Mouse (Mus musculus) stomach, postnatal 0 days (tissue): Measurements from ENCODE around the gene Tnni1. TPM values are rescaled to one million over a fixed set of nuclear protein-coding genes. Genes with fewer than 3 reads are reported as not detected.

ENCODE experiments used
- ATAC-seq: fragments of 200-750 bp; cut with Nextera tagmentation; 2 replicates; pipeline ENCODE4 v1.8.0; 2017; ENCODE audit not compliant: low FRiP score, low TSS enrichment
- DNase-seq: peaks from one replicate; pipeline ENCODE4 v3.0.0-alpha.2; 2016; ENCODE audit warnings: low spot score
- H3K27ac ChIP-seq: fragments of 300-500 bp; sonication (generic); replicated peaks from 2 replicates; pipeline ENCODE4 v1.5.1; 2014; ENCODE audit warnings: mild to moderate bottlenecking, control low read depth
- H3K27me3 ChIP-seq: fragments of 300-500 bp; sonication (generic); 2 replicates; pipeline ENCODE4 v1.6.1; 2014; ENCODE audit warnings: low read length; ENCODE audit not compliant: control insufficient read depth, insufficient read depth
- H3K36me3 ChIP-seq: fragments of 300-500 bp; sonication (generic); 2 replicates; pipeline ENCODE4 v1.6.1; 2014; ENCODE audit warnings: low read length, mixed read lengths; ENCODE audit not compliant: control insufficient read depth, insufficient read depth
- H3K4me1 ChIP-seq: fragments of 300-500 bp; sonication (generic); replicated peaks from 2 replicates; pipeline ENCODE4 v1.6.1; 2014; ENCODE audit warnings: antibody characterized with exemption; ENCODE audit not compliant: control insufficient read depth, insufficient read depth
- H3K4me2 ChIP-seq: fragments of 300-500 bp; sonication (generic); replicated peaks from 2 replicates; pipeline ENCODE4 v1.6.1; 2014; ENCODE audit warnings: low read depth, mild to moderate bottlenecking, control low read depth, moderate library complexity
- H3K4me3 ChIP-seq: fragments of 300-500 bp; sonication (generic); 2 replicates; pipeline ENCODE4 v1.5.1; 2014; ENCODE audit warnings: low read depth, low read length, control low read depth
- H3K9ac ChIP-seq: fragments of 300-500 bp; sonication (generic); 2 replicates; pipeline ENCODE4 v1.6.1; 2014; ENCODE audit warnings: mild to moderate bottlenecking, low read length, control low read depth, mixed read lengths
- H3K9me3 ChIP-seq: fragments of 300-500 bp; sonication (generic); 2 replicates; pipeline ENCODE4 v1.6.1; 2016; ENCODE audit warnings: low read length; ENCODE audit not compliant: control insufficient read depth
- CTCF ChIP-seq: IDR thresholded peaks from 2 replicates; pipeline ENCODE4 v1.5.1; 2016; ENCODE audit warnings: antibody characterized with exemption, low read depth, mild to moderate bottlenecking, moderate library complexity
- EP300 ChIP-seq: optimal IDR thresholded peaks from 2 replicates; pipeline ENCODE3; 2016; ENCODE audit warnings: antibody characterized with exemption
- WGBS: fragments of 180-500 bp; shearing (Covaris S2); extraction: QIAGEN DNeasy Blood & Tissue Kit; methylation state at CpG from one replicate; pipeline ENCODE4 v1.1.7; 2014; 5-methylcytosine and 5-hydroxymethylcytosine counted together
- polyA plus RNA-seq: library from polyadenylated mRNA; unstranded; fragments of >200 nt; fragmentation: Nextera tagmentation; extraction: Ambion mirVana; gene quantifications from 2 replicates; pipeline ENCODE4 v1.2.1, GENCODE M21; 2015

Tnni1 gene
- polyA plus RNA-seq, 1 experiment from 2014 or later = 4.2 TPM

DNA sequence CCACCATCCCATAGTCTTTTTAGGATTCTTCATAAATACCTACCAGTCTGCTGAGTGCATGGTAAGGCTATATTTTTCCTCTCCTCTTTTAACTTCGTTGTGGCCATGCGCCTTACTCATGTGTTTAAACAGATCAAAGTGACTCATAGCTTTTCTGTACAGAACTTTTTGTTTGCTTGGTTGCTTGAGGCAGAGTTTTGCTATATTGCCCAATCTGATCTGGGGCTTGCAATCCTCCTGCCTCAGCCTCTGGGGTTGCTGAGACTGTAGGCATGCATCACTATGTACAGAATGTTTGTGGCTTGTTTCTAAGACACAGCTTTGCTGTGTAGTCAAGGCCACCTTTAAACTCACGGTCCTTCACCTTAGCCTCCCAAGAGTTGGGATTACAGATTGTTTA, 23.3 kb upstream of the Tnni1 start:
- H3K36me3 ChIP-seq = peaks cover 10% of the 10 kb centered on the region
- no peak overlapping the region for H3K4me3 ChIP-seq
- H3K27ac ChIP-seq = peak overlapping the region; percentile 67
- WGBS = 54% methylated on average over 3 of the region's 3 CpGs
- H3K4me2 ChIP-seq = no peak overlapping the region
- H3K4me1 ChIP-seq = no peaks in the 10 kb centered on the region
- TF ChIP-seq EP300 = no peak
- TF ChIP-seq CTCF = no peak
- DNase-seq = no peak
- H3K27me3 ChIP-seq = no peaks in the 10 kb centered on the region
- H3K9me3 ChIP-seq = no peaks in the 10 kb centered on the region
- H3K9ac ChIP-seq = no peak overlapping the region
- ATAC-seq = no peak

GRCm38 (mm10) chr1:135757287-135757686, 21.9 kb upstream of the Tnni1 start:
- WGBS = 73% methylated on average over 8 of the region's 8 CpGs
- no peak for TF ChIP-seq CTCF
- no peak for ATAC-seq

GRCm38 (mm10) chr1:135759685-135760084, 19.5 kb upstream of the Tnni1 start:
- 67% methylated on average over 4 of the region's 4 CpGs for WGBS
- DNase-seq (no peak), ATAC-seq (no peak)

More at GRCm38 (mm10) chr1:135757287-135757686, 21.9 kb upstream of the Tnni1 start:
- Histone ChIP-seq H3K4me1 (no peaks in the 10 kb centered on the region), H3K9ac (no peak overlapping the region), H3K27ac (no peak overlapping the region), H3K36me3 (peaks cover under 1% of the 10 kb centered on the region; the same call in 1 of the 2 replicates), H3K4me3 (no peak overlapping the region), H3K4me2 (no peak overlapping the region), H3K27me3 (no peaks in the 10 kb centered on the region), H3K9me3 (no peaks in the 10 kb centered on the region)
- no peak for DNase-seq

DNA sequence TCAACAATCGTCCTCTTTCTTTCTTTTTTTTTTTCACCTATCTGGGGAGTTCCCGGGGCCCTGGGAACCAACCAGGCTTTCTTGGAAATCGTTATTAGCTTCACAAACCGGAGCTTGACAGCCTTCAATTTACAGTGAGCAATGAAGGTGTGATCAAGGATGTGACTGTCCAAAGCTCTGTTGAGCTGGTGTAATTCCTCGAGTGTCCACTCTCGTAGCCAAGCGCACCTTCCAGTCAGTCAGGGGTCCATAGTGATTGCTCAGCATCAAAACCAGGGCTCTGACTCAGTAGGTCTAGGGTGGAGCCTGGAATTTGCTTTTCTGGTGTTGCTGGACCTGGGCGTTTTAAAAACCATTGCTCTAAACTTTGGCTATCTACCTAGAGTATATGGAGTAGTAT, 19.0 kb upstream of the Tnni1 start:
- WGBS = 47% methylated on average over 8 of the region's 8 CpGs
- H3K27ac ChIP-seq = peak overlapping the region; percentile 77

More at GRCm38 (mm10) chr1:135759685-135760084, 19.5 kb upstream of the Tnni1 start:
- Histone ChIP-seq H3K4me1 (peaks cover 1% of the 10 kb centered on the region; the same call in 1 of the 2 replicates), H3K9me3 (no peaks in the 10 kb centered on the region), H3K4me2 (no peak overlapping the region), H3K27ac (peak overlapping the region; percentile 77), H3K36me3 (no peaks in the 10 kb centered on the region), H3K9ac (no peak overlapping the region), H3K27me3 (no peaks in the 10 kb centered on the region), H3K4me3 (no peak overlapping the region)
- TF ChIP-seq CTCF (no peak), EP300 (no peak)

GRCm38 (mm10) chr1:135761728-135762127, 17.5 kb upstream of the Tnni1 start:
- Histone ChIP-seq H3K27me3 (no peaks in the 10 kb centered on the region), H3K9me3 (no peaks in the 10 kb centered on the region), H3K9ac (no peak overlapping the region), H3K36me3 (no peaks in the 10 kb centered on the region), H3K4me2 (no peak overlapping the region), H3K4me3 (no peak overlapping the region), H3K4me1 (peaks cover 5% of the 10 kb centered on the region), H3K27ac (no peak overlapping the region)
- TF ChIP-seq CTCF (no peak), EP300 (no peak)
- DNase-seq = no peak
- no peak for ATAC-seq
- WGBS = 80% methylated on average over 5 of the region's 5 CpGs

More for the DNA sequence above, 19.0 kb upstream of the Tnni1 start:
- Histone ChIP-seq H3K27me3 (no peaks in the 10 kb centered on the region), H3K36me3 (no peaks in the 10 kb centered on the region), H3K4me2 (no peak overlapping the region), H3K4me3 (no peak overlapping the region), H3K9ac (no peak overlapping the region), H3K4me1 (peaks cover 2% of the 10 kb centered on the region; the same call in 1 of the 2 replicates), H3K9me3 (no peaks in the 10 kb centered on the region)
- DNase-seq (no peak), ATAC-seq (no peak)
- TF ChIP-seq EP300 (no peak), CTCF (peak; percentile 58)

- peaks cover 3% of the 10 kb centered on the region; the same call in 1 of the 2 replicates for H3K36me3 ChIP-seq
- H3K4me3 ChIP-seq = no peak overlapping the region
- H3K9me3 ChIP-seq = no peaks in the 10 kb centered on the region
- no peak overlapping the region for H3K4me2 ChIP-seq
- H3K27ac ChIP-seq = no peak overlapping the region
- no peak for DNase-seq
- 56% methylated on average over 9 of the region's 9 CpGs for WGBS
- no peak for TF ChIP-seq EP300
- no peak for TF ChIP-seq CTCF
- peaks cover 5% of the 10 kb centered on the region for H3K4me1 ChIP-seq
- H3K27me3 ChIP-seq = no peaks in the 10 kb centered on the region
- no peak overlapping the region for H3K9ac ChIP-seq
- no peak for ATAC-seq
These were observed 15.6 kb upstream of the Tnni1 start for GRCm38 (mm10) chr1:135763503-135764205.
